Mouse (Mus musculus): Measurements from ENCODE around the gene Aoc3. TPM values are rescaled to one million over a fixed set of nuclear protein-coding genes. Genes with fewer than 3 reads are reported as not detected.
"Not testable (repeated sequence)": the region's sequence is repeated elsewhere in the genome, so short reads cannot be mapped to it uniquely, and the experiment has no call there.

The Aoc3 gene
- polyA plus RNA-seq, 1 experiment from 2014 or later: not detected

GRCm38 (mm10) chr11:101323609-101324008, 6.8 kb upstream of the Aoc3 start:
- WGBS: 25% methylated on average over 4 of the region's 4 CpGs
- H3K36me3 ChIP-seq (ENCODE audit: control insufficient read depth, insufficient read depth, low read length): peaks cover 16% of the 10 kb centered on the region
- H3K27ac ChIP-seq (ENCODE audit: low read depth, low read length): no peak overlapping the region
- H3K9me3 ChIP-seq (ENCODE audit: control insufficient read depth, low read length): no peaks in the 10 kb centered on the region
- no peaks in the 10 kb centered on the region for H3K27me3 ChIP-seq (ENCODE audit: control insufficient read depth, insufficient read depth, low read length)
- DNase-seq (ENCODE audit: low spot score) (peak; percentile 79), ATAC-seq (ENCODE audit: low FRiP score) (no peak)
- H3K4me1 ChIP-seq (replicated peaks; ENCODE audit: control insufficient read depth, insufficient read depth, low read length): no peaks in the 10 kb centered on the region
- no peak overlapping the region for H3K9ac ChIP-seq (ENCODE audit: low read depth, low read length)
- H3K4me3 ChIP-seq (ENCODE audit: low read depth, low read length): no peak overlapping the region
- no peak overlapping the region for H3K4me2 ChIP-seq (replicated peaks; ENCODE audit: low read depth, low read length)

GRCm38 (mm10) chr11:101324763-101325162, 5.6 kb upstream of the Aoc3 start, which contains the start of gene Aoc2:
Aoc2 (plus strand) TSS chr11:101325063.
- DNase-seq (ENCODE audit: low spot score) (no peak), ATAC-seq (ENCODE audit: low FRiP score) (no peak)
- Histone ChIP-seq H3K4me2 (replicated peaks; ENCODE audit: low read depth, low read length) (no peak within 1 kb of the TSS), H3K4me1 (replicated peaks; ENCODE audit: control insufficient read depth, insufficient read depth, low read length) (no peaks in the 10 kb centered on the region), H3K9ac (ENCODE audit: low read depth, low read length) (no peak within 1 kb of the TSS), H3K27me3 (ENCODE audit: control insufficient read depth, insufficient read depth, low read length) (no peaks in the 10 kb centered on the region), H3K27ac (ENCODE audit: low read depth, low read length) (no peak within 1 kb of the TSS), H3K9me3 (ENCODE audit: control insufficient read depth, low read length) (no peaks in the 10 kb centered on the region), H3K36me3 (ENCODE audit: control insufficient read depth, insufficient read depth, low read length) (peaks cover 16% of the 10 kb centered on the region), H3K4me3 (ENCODE audit: low read depth, low read length) (no peak within 1 kb of the TSS)
- WGBS: 95% methylated on average over 5 of the region's 5 CpGs

GRCm38 (mm10) chr11:101325201-101325600, 5.2 kb upstream of the Aoc3 start:
- not testable (repeated sequence) for H3K27me3 ChIP-seq (ENCODE audit: control insufficient read depth, insufficient read depth, low read length); H3K4me1 ChIP-seq (replicated peaks; ENCODE audit: control insufficient read depth, insufficient read depth, low read length); H3K4me2 ChIP-seq (replicated peaks; ENCODE audit: low read depth, low read length); DNase-seq (ENCODE audit: low spot score); H3K9me3 ChIP-seq (ENCODE audit: control insufficient read depth, low read length); ATAC-seq (ENCODE audit: low FRiP score); H3K4me3 ChIP-seq (ENCODE audit: low read depth, low read length); H3K9ac ChIP-seq (ENCODE audit: low read depth, low read length); H3K27ac ChIP-seq (ENCODE audit: low read depth, low read length)
- 94% methylated on average over 11 of the region's 11 CpGs for WGBS
- H3K36me3 ChIP-seq (ENCODE audit: control insufficient read depth, insufficient read depth, low read length): peaks cover 14% of the 10 kb centered on the region

GRCm38 (mm10) chr11:101326147-101326546, 4.3 kb upstream of the Aoc3 start:
- H3K27ac ChIP-seq (ENCODE audit: low read depth, low read length): no peak overlapping the region
- H3K4me2 ChIP-seq (replicated peaks; ENCODE audit: low read depth, low read length): no peak overlapping the region
- ATAC-seq (ENCODE audit: low FRiP score) (no peak), DNase-seq (ENCODE audit: low spot score) (no peak)
- H3K4me3 ChIP-seq (ENCODE audit: low read depth, low read length): no peak overlapping the region
- peaks cover 6% of the 10 kb centered on the region; the same call in 1 of the 2 replicates for H3K36me3 ChIP-seq (ENCODE audit: control insufficient read depth, insufficient read depth, low read length)
- no peaks in the 10 kb centered on the region for H3K4me1 ChIP-seq (replicated peaks; ENCODE audit: control insufficient read depth, insufficient read depth, low read length)
- no peaks in the 10 kb centered on the region for H3K27me3 ChIP-seq (ENCODE audit: control insufficient read depth, insufficient read depth, low read length)
- H3K9me3 ChIP-seq (ENCODE audit: control insufficient read depth, low read length): no peaks in the 10 kb centered on the region
- WGBS: 86% methylated on average over 11 of the region's 11 CpGs
- no peak overlapping the region for H3K9ac ChIP-seq (ENCODE audit: low read depth, low read length)

- ATAC-seq (ENCODE audit: low FRiP score) (no peak), DNase-seq (ENCODE audit: low spot score) (no peak)
- H3K9me3 ChIP-seq (ENCODE audit: control insufficient read depth, low read length): no peaks in the 10 kb centered on the region
- no peaks in the 10 kb centered on the region for H3K27me3 ChIP-seq (ENCODE audit: control insufficient read depth, insufficient read depth, low read length)
- 52% methylated on average over 3 of the region's 3 CpGs for WGBS
- no peak overlapping the region for H3K4me2 ChIP-seq (replicated peaks; ENCODE audit: low read depth, low read length)
- H3K4me3 ChIP-seq (ENCODE audit: low read depth, low read length): no peak overlapping the region
- H3K4me1 ChIP-seq (replicated peaks; ENCODE audit: control insufficient read depth, insufficient read depth, low read length): no peaks in the 10 kb centered on the region
- no peak overlapping the region for H3K9ac ChIP-seq (ENCODE audit: low read depth, low read length)
- peaks cover 6% of the 10 kb centered on the region; the same call in 1 of the 2 replicates for H3K36me3 ChIP-seq (ENCODE audit: control insufficient read depth, insufficient read depth, low read length)
- no peak overlapping the region for H3K27ac ChIP-seq (ENCODE audit: low read depth, low read length)
Measured at GRCm38 (mm10) chr11:101327311-101327710, 3.1 kb upstream of the Aoc3 start.

GRCm38 (mm10) chr11:101328941-101329635, 1.3 kb upstream of the Aoc3 start:
- H3K9me3 ChIP-seq (ENCODE audit: control insufficient read depth, low read length): no peaks in the 10 kb centered on the region
- ATAC-seq (ENCODE audit: low FRiP score): no peak

GRCm38 (mm10) chr11:101330961-101331360, 556 bp downstream of the Aoc3 start:
- WGBS: 83% methylated on average over 6 of the region's 6 CpGs
- H3K4me3 ChIP-seq (ENCODE audit: low read depth, low read length); ATAC-seq (ENCODE audit: low FRiP score); H3K4me2 ChIP-seq (replicated peaks; ENCODE audit: low read depth, low read length); H3K27me3 ChIP-seq (ENCODE audit: control insufficient read depth, insufficient read depth, low read length); DNase-seq (ENCODE audit: low spot score); H3K36me3 ChIP-seq (ENCODE audit: control insufficient read depth, insufficient read depth, low read length); H3K9me3 ChIP-seq (ENCODE audit: control insufficient read depth, low read length); H3K27ac ChIP-seq (ENCODE audit: low read depth, low read length); H3K9ac ChIP-seq (ENCODE audit: low read depth, low read length); H3K4me1 ChIP-seq (replicated peaks; ENCODE audit: control insufficient read depth, insufficient read depth, low read length): not testable (repeated sequence)

More at GRCm38 (mm10) chr11:101328941-101329635, 1.3 kb upstream of the Aoc3 start:
- Histone ChIP-seq H3K4me3 (ENCODE audit: low read depth, low read length) (no peak overlapping the region), H3K4me2 (replicated peaks; ENCODE audit: low read depth, low read length) (no peak overlapping the region), H3K4me1 (replicated peaks; ENCODE audit: control insufficient read depth, insufficient read depth, low read length) (no peaks in the 10 kb centered on the region; the same call in 1 of the 2 replicates), H3K27ac (ENCODE audit: low read depth, low read length) (no peak overlapping the region), H3K36me3 (ENCODE audit: control insufficient read depth, insufficient read depth, low read length) (0 out of 2 replicates have a peak, but pooled peaks cover 3% of the 10 kb centered on the region), H3K27me3 (ENCODE audit: control insufficient read depth, insufficient read depth, low read length) (no peaks in the 10 kb centered on the region), H3K9ac (ENCODE audit: low read depth, low read length) (no peak overlapping the region)
- no peak for DNase-seq (ENCODE audit: low spot score)
- WGBS: 81% methylated on average over 6 of the region's 6 CpGs

GRCm38 (mm10) chr11:101332537-101332936, 2.1 kb downstream of the Aoc3 start:
- 83% methylated on average over 3 of the region's 3 CpGs for WGBS
- Histone ChIP-seq H3K4me3 (ENCODE audit: low read depth, low read length) (no peak overlapping the region), H3K27ac (ENCODE audit: low read depth, low read length) (no peak overlapping the region), H3K9me3 (ENCODE audit: control insufficient read depth, low read length) (no peaks in the 10 kb centered on the region), H3K4me1 (replicated peaks; ENCODE audit: control insufficient read depth, insufficient read depth, low read length) (no peaks in the 10 kb centered on the region; the same call in none of the 2 replicates), H3K27me3 (ENCODE audit: control insufficient read depth, insufficient read depth, low read length) (no peaks in the 10 kb centered on the region), H3K4me2 (replicated peaks; ENCODE audit: low read depth, low read length) (no peak overlapping the region), H3K9ac (ENCODE audit: low read depth, low read length) (no peak overlapping the region), H3K36me3 (ENCODE audit: control insufficient read depth, insufficient read depth, low read length) (no peaks in the 10 kb centered on the region)
- no peak for ATAC-seq (ENCODE audit: low FRiP score)
- no peak for DNase-seq (ENCODE audit: low spot score)

- WGBS: 17% methylated on average over 10 of the region's 10 CpGs
- Histone ChIP-seq H3K9ac (ENCODE audit: low read depth, low read length) (no peak overlapping the region), H3K4me3 (ENCODE audit: low read depth, low read length) (no peak overlapping the region), H3K4me1 (replicated peaks; ENCODE audit: control insufficient read depth, insufficient read depth, low read length) (no peaks in the 10 kb centered on the region; the same call in none of the 2 replicates), H3K4me2 (replicated peaks; ENCODE audit: low read depth, low read length) (no peak overlapping the region), H3K36me3 (ENCODE audit: control insufficient read depth, insufficient read depth, low read length) (no peaks in the 10 kb centered on the region), H3K27ac (ENCODE audit: low read depth, low read length) (peak overlapping the region; percentile 62; the same call in 1 of the 2 replicates), H3K9me3 (ENCODE audit: control insufficient read depth, low read length) (no peaks in the 10 kb centered on the region), H3K27me3 (ENCODE audit: control insufficient read depth, insufficient read depth, low read length) (no peaks in the 10 kb centered on the region)
- ATAC-seq (ENCODE audit: low FRiP score) (no peak), DNase-seq (ENCODE audit: low spot score) (peak; percentile 25)
Measured at GRCm38 (mm10) chr11:101334023-101334422, 3.6 kb downstream of the Aoc3 start.
